Mouse (Mus musculus) MEL (cell line): Measurements from ENCODE around the gene Kcnrg. TPM values are rescaled to one million over a fixed set of nuclear protein-coding genes. Genes with fewer than 3 reads are reported as not detected.

Experiments
- DNase-seq: peaks from one replicate; pipeline ENCODE4 v3.0.0; 2011; ENCODE audit warnings: low read depth, low spot score
- H3K27ac ChIP-seq: 2 replicates; pipeline ENCODE4 v1.5.1; 2012; ENCODE audit warnings: low read depth, mild to moderate bottlenecking, control low read depth, low read length, moderate library complexity; ENCODE audit not compliant: control insufficient read depth
- H3K27me3 ChIP-seq, 2 experiments: fragments of 150-350 bp in 1 of 2; sonication (generic) in 1 of 2; 2 replicates each; pipeline ENCODE4 v1.6.1; 2012; ENCODE audit warnings: low read length in 2 of 2, mild to moderate bottlenecking in 2 of 2, improper control_type of control experiment in 1 of 2, moderate library complexity in 1 of 2; ENCODE audit not compliant: insufficient read depth in 2 of 2, control insufficient read depth in 1 of 2
- H3K36me3 ChIP-seq, 2 experiments: 2 replicates each; pipeline ENCODE4 v1.6.1; 2012 to 2014; ENCODE audit warnings: low read length in 2 of 2, improper control_type of control experiment in 1 of 2, inconsistent platforms in 1 of 2, mild to moderate bottlenecking in 1 of 2; ENCODE audit not compliant: insufficient read depth in 2 of 2, control insufficient read depth in 1 of 2
- H3K4me1 ChIP-seq, 2 experiments: fragments of 150-350 bp in 1 of 2; sonication (generic) in 1 of 2; 2 replicates each; pipeline ENCODE4 v1.6.1; 2012; ENCODE audit warnings: low read length in 2 of 2, improper control_type of control experiment in 1 of 2, mild to moderate bottlenecking in 1 of 2; ENCODE audit not compliant: insufficient read depth in 2 of 2, control insufficient read depth in 1 of 2
- H3K4me3 ChIP-seq, 2 experiments: fragments of 150-350 bp in 1 of 2; sonication (generic) in 1 of 2; 2 replicates each; pipeline ENCODE4 v1.5.1; 2012; ENCODE audit warnings: low read depth in 2 of 2, low read length in 2 of 2, mild to moderate bottlenecking in 2 of 2, moderate library complexity in 2 of 2, control low read depth in 1 of 2, improper control_type of control experiment in 1 of 2; ENCODE audit not compliant: control insufficient read depth in 1 of 2, insufficient read depth in 1 of 2
- H3K79me2 ChIP-seq: 2 replicates; pipeline ENCODE4 v1.6.1; 2012; ENCODE audit warnings: mild to moderate bottlenecking, low read length, moderate library complexity; ENCODE audit not compliant: control insufficient read depth, poor library complexity, insufficient read depth
- H3K9ac ChIP-seq: 2 replicates; pipeline ENCODE4 v1.6.1; 2012; ENCODE audit warnings: low read depth, mild to moderate bottlenecking, control low read depth, low read length, moderate library complexity; ENCODE audit not compliant: control insufficient read depth, poor library complexity, severe bottlenecking
- H3K9me3 ChIP-seq: fragments of 150-350 bp; sonication (generic); replicated peaks from 2 replicates; pipeline ENCODE4 v1.6.1; 2012; ENCODE audit warnings: mild to moderate bottlenecking, low read length, improper control_type of control experiment, moderate library complexity; ENCODE audit not compliant: insufficient read depth
- BHLHE40 ChIP-seq: IDR thresholded peaks from 2 replicates; pipeline ENCODE4 v1.6.1; 2012; ENCODE audit warnings: low read depth, mild to moderate bottlenecking, inconsistent platforms, low read length, improper control_type of control experiment, borderline replicate concordance
- CHD1 ChIP-seq: IDR thresholded peaks from 2 replicates; pipeline ENCODE4 v1.6.1; 2012; ENCODE audit warnings: low read depth, mild to moderate bottlenecking, inconsistent platforms, low read length, improper control_type of control experiment
- CTCF ChIP-seq, 3 experiments: IDR thresholded peaks in 2 of 3; conservative IDR thresholded peaks in 1 of 3; 2 replicates each; pipeline ENCODE4 v1.5.1; 2011 to 2012; ENCODE audit warnings: low read length in 3 of 3, low read depth in 2 of 3, mild to moderate bottlenecking in 2 of 3, improper control_type of control experiment in 1 of 3, inconsistent platforms in 1 of 3, mixed read lengths in 1 of 3, moderate library complexity in 1 of 3; ENCODE audit not compliant: control insufficient read depth in 1 of 3, insufficient read depth in 1 of 3, poor library complexity in 1 of 3, severe bottlenecking in 1 of 3
- EP300 ChIP-seq, 2 experiments: IDR thresholded peaks; 2 replicates each; pipeline ENCODE4 v1.6.1; 2011; ENCODE audit warnings: improper control_type of control experiment in 2 of 2, low read length in 2 of 2, low read depth in 1 of 2, mild to moderate bottlenecking in 1 of 2
- GABPA ChIP-seq: IDR thresholded peaks from 2 replicates; pipeline ENCODE4 v1.6.1; 2012; ENCODE audit warnings: low read depth, mild to moderate bottlenecking, inconsistent platforms, low read length, improper control_type of control experiment, moderate library complexity
- GATA1 ChIP-seq: IDR thresholded peaks from 2 replicates; pipeline ENCODE4 v1.6.1; 2011; ENCODE audit warnings: low read depth, low read length, improper control_type of control experiment
- KAT2A ChIP-seq: conservative IDR thresholded peaks from 2 replicates; pipeline ENCODE4 v1.6.1; 2012; ENCODE audit warnings: low read depth, low read length, improper control_type of control experiment, inconsistent platforms
- MAFK ChIP-seq: IDR thresholded peaks from 2 replicates; pipeline ENCODE4 v1.6.1; 2011; ENCODE audit warnings: low read depth, mild to moderate bottlenecking, low read length, improper control_type of control experiment, borderline replicate concordance
- MAX ChIP-seq: IDR thresholded peaks from 2 replicates; pipeline ENCODE4 v1.6.1; 2011; ENCODE audit warnings: low read length, improper control_type of control experiment
- MXI1 ChIP-seq: IDR thresholded peaks from 2 replicates; pipeline ENCODE4 v1.6.1; 2011; ENCODE audit warnings: mild to moderate bottlenecking, low read depth, low read length, improper control_type of control experiment
- MYC ChIP-seq: IDR thresholded peaks from 2 replicates; pipeline ENCODE4 v1.6.1; 2011; ENCODE audit warnings: low read depth, mild to moderate bottlenecking, low read length, improper control_type of control experiment, moderate library complexity
- NELFE ChIP-seq: IDR thresholded peaks from 2 replicates; pipeline ENCODE4 v1.6.1; 2011; ENCODE audit warnings: low read depth, low read length, improper control_type of control experiment
- NRF1 ChIP-seq: IDR thresholded peaks from 2 replicates; pipeline ENCODE4 v1.6.1; 2014; ENCODE audit warnings: low read depth, mild to moderate bottlenecking, inconsistent platforms, low read length, improper control_type of control experiment, moderate library complexity; ENCODE audit not compliant: poor library complexity, insufficient read depth, severe bottlenecking
- POLR2A ChIP-seq, 2 experiments: IDR thresholded peaks; 2 replicates each; pipeline ENCODE4 v1.6.1; 2011 to 2012; ENCODE audit warnings: low read length in 2 of 2, mild to moderate bottlenecking in 2 of 2, control low read depth in 1 of 2, improper control_type of control experiment in 1 of 2, low read depth in 1 of 2, moderate library complexity in 1 of 2; ENCODE audit not compliant: control insufficient read depth in 1 of 2, insufficient read depth in 1 of 2, poor library complexity in 1 of 2
- POLR2AphosphoS2 ChIP-seq: IDR thresholded peaks from 2 replicates; pipeline ENCODE4 v1.6.1; 2011; ENCODE audit warnings: low read length, improper control_type of control experiment
- POLR2AphosphoS5 ChIP-seq: IDR thresholded peaks from 2 replicates; pipeline ENCODE4 v1.6.1; 2012; ENCODE audit warnings: low read depth, borderline replicate concordance, mild to moderate bottlenecking, inconsistent platforms, low read length, moderate library complexity, mixed read lengths
- RAD21 ChIP-seq: IDR thresholded peaks from 2 replicates; pipeline ENCODE4 v1.6.1; 2011; ENCODE audit warnings: mild to moderate bottlenecking, low read depth, low read length, improper control_type of control experiment
- RCOR1 ChIP-seq: IDR thresholded peaks from 2 replicates; pipeline ENCODE4 v1.6.1; 2012; ENCODE audit warnings: low read depth, mild to moderate bottlenecking, inconsistent platforms, low read length, improper control_type of control experiment
- SIN3A ChIP-seq: IDR thresholded peaks from 2 replicates; pipeline ENCODE4 v1.6.1; 2012; ENCODE audit warnings: low read length, improper control_type of control experiment, inconsistent platforms
- SMC3 ChIP-seq: IDR thresholded peaks from 2 replicates; pipeline ENCODE4 v1.6.1; 2011; ENCODE audit warnings: low read depth, low read length, improper control_type of control experiment
- TAL1 ChIP-seq: IDR thresholded peaks from 2 replicates; pipeline ENCODE4 v1.6.1; 2012; ENCODE audit warnings: mild to moderate bottlenecking, inconsistent platforms, low read length, moderate library complexity, mixed read lengths
- TBP ChIP-seq: IDR thresholded peaks from 2 replicates; pipeline ENCODE4 v1.8.0; 2011; ENCODE audit warnings: low read depth, low read length, improper control_type of control experiment
- UBTF ChIP-seq: IDR thresholded peaks from 2 replicates; pipeline ENCODE4 v1.6.1; 2012; ENCODE audit warnings: low read depth, mild to moderate bottlenecking, inconsistent platforms, low read length, improper control_type of control experiment, moderate library complexity, borderline replicate concordance; ENCODE audit not compliant: insufficient read depth
- USF1 ChIP-seq: IDR thresholded peaks from 2 replicates; pipeline ENCODE4 v1.6.1; 2014; ENCODE audit warnings: low read depth, mild to moderate bottlenecking, inconsistent platforms, low read length, improper control_type of control experiment, moderate library complexity
- USF2 ChIP-seq, 2 experiments: IDR thresholded peaks; 2 replicates each; pipeline ENCODE4 v1.6.1; 2011 to 2012; ENCODE audit warnings: improper control_type of control experiment in 2 of 2, low read length in 2 of 2, borderline replicate concordance in 1 of 2, inconsistent platforms in 1 of 2, low read depth in 1 of 2, mild to moderate bottlenecking in 1 of 2; ENCODE audit not compliant: insufficient read depth in 1 of 2
- ZC3H11A ChIP-seq: IDR thresholded peaks from 2 replicates; pipeline ENCODE4 v1.6.1; 2012; ENCODE audit warnings: low read depth, mild to moderate bottlenecking, inconsistent platforms, low read length, improper control_type of control experiment
- ZNF384 ChIP-seq: IDR thresholded peaks from 2 replicates; pipeline ENCODE4 v1.6.1; 2012; ENCODE audit warnings: low read depth, mild to moderate bottlenecking, inconsistent platforms, low read length, improper control_type of control experiment
- polyA plus RNA-seq, 2 experiments: library from polyadenylated mRNA; stranded (reverse) in 1 of 2; unstranded in 1 of 2; fragments of >175 nt in 1 of 2; fragments of >200 nt in 1 of 2; gene quantifications; 2 replicates each; pipeline versions ENCODE4 v1.2.1 to v1.2.4; 2012; ENCODE audit warnings: low replicate concordance in 2 of 2, low read depth in 1 of 2; ENCODE audit not compliant: insufficient read length in 2 of 2, insufficient read depth in 1 of 2, missing spikeins in 1 of 2
- total RNA-seq: library from RNA; depleted of rRNA; stranded (reverse); fragments of 300-350 nt; gene quantifications from 2 replicates; pipeline ENCODE4 v1.2.3, GENCODE M21; 2012

Gene Kcnrg
- total and polyA plus RNA-seq, 3 experiments = 0.04 to 0.15 TPM; not detected in 1

GRCm38 (mm10) chr14:61648685-61649504 is 41.6 kb downstream of the Kcnrg start (continued):
- no peak for TF ChIP-seq UBTF
- peak; percentile 22; the same call in 1 of the 2 replicates for TF ChIP-seq USF1
- TF ChIP-seq KAT2A = peak; percentile 53; the same call in 1 of the 2 replicates
- TF ChIP-seq MXI1 = peak; percentile 73

- H3K4me1 ChIP-seq = peaks cover 8 to 17% of the 10 kb centered on the region in 2 experiments
- peak overlapping the region; percentile 79 for H3K27ac ChIP-seq
- peaks cover under 1 to 33% of the 10 kb centered on the region in 2 experiments; a peak in 3 of 4 replicates for H3K36me3 ChIP-seq
Observed at GRCm38 (mm10) chr14:61650291-61650960, 43.2 kb downstream of the Kcnrg start.

More at GRCm38 (mm10) chr14:61650291-61650960, 43.2 kb downstream of the Kcnrg start:
- peaks cover 26% of the 10 kb centered on the region for H3K79me2 ChIP-seq
- peak; percentile 75 for DNase-seq
- H3K9me3 ChIP-seq = no peaks in the 10 kb centered on the region
- peak overlapping the region; percentile 82 for H3K9ac ChIP-seq
- H3K27me3 ChIP-seq = no peaks in the 10 kb centered on the region
- H3K4me3 ChIP-seq = peak overlapping the region; percentile 18 to 44; a peak in 3 of 4 replicates
- TF ChIP-seq POLR2AphosphoS2 (no peak), TAL1 (no peak), NRF1 (no peak), USF2 (IDR thresholded peaks at IDR 0.05; ENCODE audit: borderline replicate concordance in 1 of 2, insufficient read depth in 1 of 2, low read depth in 1 of 2, low read length in 2 of 2) (no peak), RCOR1 (peak; percentile 41; the same call in 1 of the 2 replicates), KAT2A (no peak), EP300 (IDR thresholded peaks at IDR 0.05; ENCODE audit: low read depth in 1 of 2, low read length in 2 of 2) (no peak), MAX (no peak), CHD1 (0 out of 2 replicates have a peak, but pooled peaks have one; percentile 22), TBP (no peak), NELFE (no peak), MAFK (no peak), MXI1 (no peak), RAD21 (peak; percentile 66), POLR2AphosphoS5 (no peak), SMC3 (peak; percentile 67), MYC (no peak), ZNF384 (peak; percentile 91), GATA1 (peak; percentile 29; the same call in 1 of the 2 replicates), POLR2A (IDR thresholded peaks at IDR 0.05; ENCODE audit: control insufficient read depth in 1 of 2, insufficient read depth in 1 of 2, low read depth in 1 of 2, low read length in 2 of 2, poor library complexity in 1 of 2) (no peak), GABPA (no peak), BHLHE40 (0 out of 2 replicates have a peak, but pooled peaks have one; percentile 0), ZC3H11A (peak; percentile 64), CTCF (IDR thresholded peaks at IDR 0.05 in 2 of 3, conservative IDR thresholded peaks at IDR 0.05 in 1 of 3; ENCODE audit: control insufficient read depth in 1 of 3, insufficient read depth in 1 of 3, low read depth in 2 of 3, low read length in 3 of 3, poor library complexity in 1 of 3, severe bottlenecking in 1 of 3) (peak; percentile 20 to 63 (median 39); a peak in 4 of 6 replicates), SIN3A (peak; percentile 62; the same call in 1 of the 2 replicates)
